Mouse (Mus musculus) lung, postnatal 10 days (tissue): Measurements from ENCODE around the gene Rad51b.

Source experiments
- DNase-seq: peaks from one replicate; pipeline ENCODE4 v3.0.0; 2021

Rad51b gene

GRCm38 (mm10) chr12:79331722-79332121 lies 34.6 kb downstream of the Rad51b start:
- DNase-seq = no peak

- no peak for DNase-seq
Measured at GRCm38 (mm10) chr12:79338791-79339190, 41.7 kb downstream of the Rad51b start.

- DNase-seq = peak; percentile 38
Measured at GRCm38 (mm10) chr12:79340513-79340912, 43.4 kb downstream of the Rad51b start.

- no peak for DNase-seq
Measured at GRCm38 (mm10) chr12:79341291-79341845, 44.3 kb downstream of the Rad51b start.

- no peak for DNase-seq
Measured at GRCm38 (mm10) chr12:79346198-79346733, 49.2 kb downstream of the Rad51b start.

GRCm38 (mm10) chr12:79347643-79348042 lies 50.6 kb downstream of the Rad51b start:
- peak; percentile 81 for DNase-seq

- DNase-seq = no peak
Measured at GRCm38 (mm10) chr12:79351461-79351860, 54.4 kb downstream of the Rad51b start.

- no peak for DNase-seq
Measured at GRCm38 (mm10) chr12:79352086-79352741, 55.1 kb downstream of the Rad51b start.

GRCm38 (mm10) chr12:79352742-79353114 lies 55.6 kb downstream of the Rad51b start:
- no peak for DNase-seq

GRCm38 (mm10) chr12:79353356-79353755 lies 56.3 kb downstream of the Rad51b start:
- DNase-seq = no peak

- DNase-seq = peak; percentile 10
Measured at GRCm38 (mm10) chr12:79354621-79355020, 57.5 kb downstream of the Rad51b start.

GRCm38 (mm10) chr12:79356138-79356537 lies 59.1 kb downstream of the Rad51b start:
- DNase-seq = peak; percentile 40

- DNase-seq = no peak
Measured at GRCm38 (mm10) chr12:79357631-79358030, 60.5 kb downstream of the Rad51b start.

GRCm38 (mm10) chr12:79358613-79359218 lies 61.6 kb downstream of the Rad51b start:
- peak; percentile 87 for DNase-seq

GRCm38 (mm10) chr12:79359404-79359803 lies 62.3 kb downstream of the Rad51b start:
- DNase-seq = no peak

- peak; percentile 42 for DNase-seq
Measured at GRCm38 (mm10) chr12:79362219-79362618, 65.1 kb downstream of the Rad51b start.

GRCm38 (mm10) chr12:79364284-79364683 lies 67.2 kb downstream of the Rad51b start:
- DNase-seq = no peak

- no peak for DNase-seq
Measured at GRCm38 (mm10) chr12:79368818-79369217, 71.7 kb downstream of the Rad51b start.

- no peak for DNase-seq
Measured at GRCm38 (mm10) chr12:79369512-79370165, 72.6 kb downstream of the Rad51b start.

GRCm38 (mm10) chr12:79372697-79373096 lies 75.6 kb downstream of the Rad51b start:
- no peak for DNase-seq

- DNase-seq = no peak
Measured at GRCm38 (mm10) chr12:79377378-79377777, 80.3 kb downstream of the Rad51b start.

- no peak for DNase-seq
Measured at GRCm38 (mm10) chr12:79377861-79378260, 80.8 kb downstream of the Rad51b start.

- no peak for DNase-seq
Measured at GRCm38 (mm10) chr12:79380190-79380589, 83.1 kb downstream of the Rad51b start.

GRCm38 (mm10) chr12:79381489-79381888 lies 84.4 kb downstream of the Rad51b start:
- no peak for DNase-seq
